Mouse (Mus musculus): Measurements from ENCODE around the gene Gm2663.

GRCm38 (mm10) chr6:40951770-40952169, 47.5 kb downstream of the Gm2663 start, which contains the start of gene Gm4744:
- TF ChIP-seq CTCF (IDR thresholded peaks at IDR 0.05; ENCODE audit: insufficient read depth, low read depth, low read length) (no peak), POLR2A (IDR thresholded peaks at IDR 0.05; ENCODE audit: insufficient read depth, low read depth, low read length) (no peak)
